Mouse (Mus musculus): ENCODE measurements around the gene Gdpd5. TPM values are rescaled to one million over a fixed set of nuclear protein-coding genes. Genes with fewer than 3 reads are reported as not detected.

Gene Gdpd5
- polyA plus RNA-seq (2017; shearing (Covaris generic)) = 41.5 TPM

GRCm38 (mm10) chr7:99381214-99382087 is at the start of gene Gdpd5:
Gene Gdpd5 (plus strand): TSS chr7:99381414.

GRCm38 (mm10) chr7:99352526-99353400 is 28.5 kb upstream of the Gdpd5 start, which contains the start of gene Serpinh1:
Gene Serpinh1 (minus strand): TSS chr7:99353239.

GRCm38 (mm10) chr7:99465811-99466210 is 84.6 kb downstream of the Gdpd5 start, which contains the start of gene Klhl35:
Gene Klhl35 (plus strand): TSS chr7:99466004.

GRCm38 (mm10) chr7:99483271-99483923 is 102.2 kb downstream of the Gdpd5 start, which contains the start of gene Rps3:
Gene Rps3 (minus strand): TSS chr7:99483738.

Other genes starting within 250 kb of the Gdpd5 start
- 21.3 TPM for gene Uvrag, start 240.3 kb upstream of the Gdpd5 start, polyA plus RNA-seq (2017; shearing (Covaris generic))
- gene Dgat2, start 198.7 kb upstream of the Gdpd5 start, polyA plus RNA-seq (2017; shearing (Covaris generic)) = 8.7 TPM
- not detected for gene Mogat2, start 142.8 kb upstream of the Gdpd5 start, polyA plus RNA-seq (2017; shearing (Covaris generic))
- gene Map6, start 114.0 kb upstream of the Gdpd5 start, polyA plus RNA-seq (2017; shearing (Covaris generic)) = 18.7 TPM
- not detected for gene Serpinh1, start 28.2 kb upstream of the Gdpd5 start, polyA plus RNA-seq (2017; shearing (Covaris generic))
- gene Klhl35, start 84.6 kb downstream of the Gdpd5 start, polyA plus RNA-seq (2017; shearing (Covaris generic)) = not detected
- 1,281 TPM for gene Rps3, start 102.3 kb downstream of the Gdpd5 start, polyA plus RNA-seq (2017; shearing (Covaris generic))
- 20.5 TPM for gene Arrb1, start 154.1 kb downstream of the Gdpd5 start, polyA plus RNA-seq (2017; shearing (Covaris generic))
- gene Tpbgl, start 245.7 kb downstream of the Gdpd5 start, polyA plus RNA-seq (2017; shearing (Covaris generic)) = 0.10 TPM

Data from inflammation-experienced regulatory T-cells, adult 16 weeks (primary cell).